Mouse (Mus musculus) E14TG2a.4 (cell line): ENCODE results near the gene Ptgr2.

Source experiments
- CTCF ChIP-seq: conservative IDR thresholded peaks from 2 replicates; pipeline ENCODE4 v1.5.1; 2014; ENCODE audit warnings: low read length
- POU5F1 ChIP-seq: IDR thresholded peaks from 2 replicates; pipeline ENCODE4 v1.6.1; 2014; ENCODE audit warnings: low read length, borderline replicate concordance

- TF ChIP-seq CTCF, result no peak
- TF ChIP-seq POU5F1, result no peak
These were observed 19.5 kb downstream of the Ptgr2 start for GRCm38 (mm10) chr12:84304554-84304953.
